Mouse (Mus musculus) cerebellum, adult 11-12 months (tissue): Measurements from ENCODE around the gene Clmn.
A peak's percentile ranks its signal among the peaks of the same experiment; 100 is the strongest.

ENCODE experiments used
- DNase-seq: peaks from one replicate; pipeline ENCODE4 v3.0.0; 2022

Clmn gene

DNA sequence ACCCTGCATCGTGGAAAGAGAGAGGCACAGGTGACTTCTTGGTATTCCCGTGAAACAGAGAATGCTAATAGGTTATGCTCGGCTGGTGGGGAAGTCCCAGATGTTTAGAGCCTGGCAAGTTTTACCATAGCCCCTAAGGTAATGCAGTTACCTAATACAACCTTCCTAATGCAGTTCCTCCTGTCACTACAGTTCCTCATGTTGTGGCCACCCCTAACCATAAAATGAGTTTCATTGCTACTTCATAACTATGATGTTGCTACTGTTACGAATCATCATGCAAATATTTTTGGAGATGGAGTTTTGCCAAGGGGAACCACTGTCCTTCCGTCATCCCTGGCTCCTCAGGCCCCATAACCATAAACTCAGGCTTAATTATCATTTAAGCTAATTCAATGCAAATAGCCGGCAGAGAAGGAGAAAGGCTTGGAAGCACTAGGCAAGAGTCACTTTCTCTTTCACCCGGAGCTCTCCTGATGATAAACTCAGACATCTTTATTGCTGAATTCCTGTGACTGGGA, 53.9 kb downstream of the Clmn start:
- DNase-seq, result no peak

DNA sequence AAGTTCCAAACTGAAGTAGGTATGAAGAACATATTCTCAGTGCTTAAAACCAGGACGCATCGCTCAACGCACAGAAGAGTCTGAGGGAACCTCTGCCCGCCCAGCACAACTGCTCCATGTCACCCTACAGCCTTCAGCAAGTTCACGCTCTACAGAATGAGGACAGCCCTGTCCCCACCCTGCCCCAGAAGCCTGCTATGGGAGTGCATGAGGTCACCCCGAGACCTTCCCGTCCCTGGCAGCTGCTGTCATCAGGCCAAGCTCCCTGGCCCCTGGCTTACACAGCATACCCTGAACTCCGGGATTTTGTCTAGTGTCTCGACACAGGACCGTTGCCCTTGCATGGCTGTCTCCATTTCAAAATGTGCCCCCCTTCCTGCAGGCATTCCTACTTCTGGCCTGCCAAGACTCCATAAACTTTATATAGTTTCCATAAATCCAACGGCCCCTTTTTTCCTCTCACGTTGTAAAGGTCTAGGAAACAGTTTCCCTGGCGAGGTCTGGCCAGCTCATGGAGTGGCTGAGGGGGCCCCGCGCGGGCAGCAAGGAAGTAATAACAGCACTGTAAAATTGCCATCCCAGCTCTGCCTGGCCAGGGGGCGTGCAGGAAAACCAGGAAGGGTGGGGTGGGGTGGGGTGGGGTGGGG, 56.3 kb downstream of the Clmn start:
- DNase-seq, result no peak

DNA sequence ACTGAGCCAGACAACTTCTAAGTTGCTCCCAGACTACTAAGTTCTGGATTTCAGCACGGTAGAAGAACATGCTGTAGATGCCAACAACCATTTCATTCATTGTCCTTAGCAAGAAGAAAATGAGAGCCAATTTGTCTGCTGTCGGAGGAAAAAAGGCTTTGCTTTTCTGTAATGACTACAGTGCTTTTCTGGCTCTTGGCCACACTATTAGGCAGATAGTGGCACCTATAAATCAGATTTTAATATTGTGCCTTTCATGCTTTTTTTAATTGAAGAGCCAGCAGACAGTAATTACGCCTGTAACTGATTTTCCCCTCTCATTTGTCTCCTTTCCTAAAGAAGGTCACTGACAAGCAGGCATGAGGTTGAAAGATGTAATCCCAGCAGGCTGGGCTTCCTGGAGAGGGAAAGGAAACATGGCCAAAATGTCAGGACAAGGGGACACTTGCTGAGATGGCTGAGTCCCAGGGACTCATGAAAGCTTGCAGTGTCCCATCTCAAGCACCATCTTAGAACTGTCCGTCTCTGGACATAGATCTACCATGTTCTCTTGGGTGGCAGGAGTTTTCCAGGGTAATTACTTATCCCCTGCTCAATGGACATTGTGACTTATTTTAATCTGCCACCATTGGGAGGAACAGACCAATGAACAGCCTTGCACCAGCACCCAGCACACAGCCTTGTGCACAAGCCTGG, 58.0 kb downstream of the Clmn start:
- DNase-seq, result no peak

DNA sequence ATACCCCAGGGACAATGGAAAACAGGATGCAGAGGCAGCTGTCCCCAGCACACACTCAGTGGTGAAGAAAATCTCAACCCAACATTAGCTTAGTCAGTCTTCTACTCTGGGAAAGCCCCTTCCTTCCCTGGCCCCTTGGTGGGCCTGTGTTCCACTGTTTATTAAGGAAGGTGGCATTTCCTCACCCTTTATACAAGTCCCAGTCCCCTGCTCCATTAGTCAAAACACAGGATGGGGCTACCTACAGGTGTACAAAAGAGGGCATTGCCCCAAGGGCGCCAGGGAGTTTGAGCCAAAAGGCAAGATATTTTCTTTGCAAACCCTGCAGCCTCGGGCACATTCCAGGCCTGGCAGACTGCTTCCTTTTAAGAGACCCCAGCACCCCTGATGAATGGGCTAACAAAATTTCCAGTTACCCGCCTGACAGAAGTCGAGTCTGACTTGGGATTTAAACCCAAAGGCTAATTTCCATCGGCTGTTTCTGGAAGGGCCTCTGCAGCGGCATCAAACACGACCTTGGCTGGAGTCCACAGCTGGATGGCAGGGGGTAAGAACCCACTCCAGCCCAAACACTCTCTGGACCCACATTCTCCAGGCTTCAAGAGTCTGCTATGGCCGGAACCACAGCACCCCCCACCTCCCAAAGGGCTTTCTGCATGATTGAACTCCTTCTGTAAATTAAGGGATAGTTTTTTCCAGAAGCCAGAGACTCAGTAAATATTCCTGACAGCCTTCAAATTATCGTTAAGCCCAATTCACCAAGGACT, 63.2 kb downstream of the Clmn start:
- DNase-seq, result no peak

DNA sequence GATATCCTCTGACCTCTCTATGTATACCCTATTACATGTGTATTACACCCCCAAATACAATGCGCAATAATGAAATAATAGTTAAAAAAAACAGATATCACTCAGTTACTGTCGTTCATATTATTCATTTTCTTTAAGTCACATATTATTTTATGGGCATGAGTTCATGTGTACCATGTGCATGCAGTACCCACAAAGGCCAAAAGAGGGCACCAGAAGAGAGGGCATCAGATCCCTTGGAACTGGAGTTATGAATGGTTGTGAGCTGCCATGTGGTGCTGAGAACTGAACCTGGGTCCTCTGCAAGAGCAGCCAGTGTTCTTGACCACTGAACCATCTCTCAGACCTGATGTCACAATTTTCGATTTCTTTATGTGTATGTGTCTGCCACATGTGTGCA, 65.5 kb downstream of the Clmn start:
- DNase-seq, result no peak

DNA sequence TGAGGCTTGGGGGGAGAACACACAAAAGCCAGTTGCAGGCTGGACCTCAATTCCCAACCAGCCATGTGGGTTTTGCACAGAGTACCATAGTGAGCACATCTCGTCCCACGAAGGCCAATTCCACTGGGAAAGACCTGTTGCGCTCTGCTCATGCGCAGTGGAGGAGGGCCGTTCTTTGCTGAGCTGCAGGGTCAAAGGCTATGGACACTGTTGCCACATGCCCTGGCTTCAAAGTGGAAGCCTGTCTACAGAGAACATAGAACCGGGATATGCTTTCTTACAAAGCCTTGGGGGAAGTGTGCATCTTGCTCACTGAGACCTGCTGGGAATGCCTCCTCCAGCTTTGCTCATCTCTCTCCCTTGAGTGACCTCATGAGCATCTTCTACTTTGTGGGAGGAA, 67.0 kb downstream of the Clmn start:
- DNase-seq, result no peak

DNA sequence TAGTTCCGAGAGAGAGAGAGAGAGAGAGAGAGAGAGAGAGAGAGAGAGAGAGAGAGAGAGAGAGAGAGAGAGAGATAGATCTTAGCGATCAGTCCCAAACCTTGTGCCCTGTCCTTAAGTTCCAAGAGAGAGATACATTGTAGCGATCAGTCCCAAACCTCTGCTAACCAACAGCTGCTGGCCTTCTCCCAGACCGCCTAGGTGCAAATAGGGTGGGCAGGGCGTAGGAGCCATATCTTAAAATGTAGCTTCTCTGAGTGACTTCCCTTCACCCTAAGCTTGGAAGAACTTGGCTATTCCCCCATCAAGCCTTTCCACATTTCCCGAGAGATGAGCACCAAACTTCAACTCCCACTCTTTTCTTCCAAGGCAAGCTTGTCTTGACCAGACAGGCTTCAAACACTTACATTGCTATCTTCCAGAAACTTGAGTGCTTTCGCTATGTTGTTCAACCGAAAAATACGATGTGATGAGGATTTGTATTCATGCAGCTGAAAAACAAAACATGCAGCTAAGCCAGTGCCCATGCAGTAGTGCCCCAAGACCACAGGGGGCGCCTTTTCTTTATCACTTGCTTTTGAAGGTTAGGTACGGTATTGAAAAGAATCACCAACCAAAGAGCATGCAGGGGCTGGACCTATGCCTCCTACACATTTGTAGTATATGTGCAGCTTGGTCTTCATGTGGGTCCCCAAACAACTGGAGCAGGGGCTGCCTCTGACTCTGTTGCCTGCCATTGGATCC, 68.1 kb downstream of the Clmn start:
- DNase-seq, result no peak

DNA sequence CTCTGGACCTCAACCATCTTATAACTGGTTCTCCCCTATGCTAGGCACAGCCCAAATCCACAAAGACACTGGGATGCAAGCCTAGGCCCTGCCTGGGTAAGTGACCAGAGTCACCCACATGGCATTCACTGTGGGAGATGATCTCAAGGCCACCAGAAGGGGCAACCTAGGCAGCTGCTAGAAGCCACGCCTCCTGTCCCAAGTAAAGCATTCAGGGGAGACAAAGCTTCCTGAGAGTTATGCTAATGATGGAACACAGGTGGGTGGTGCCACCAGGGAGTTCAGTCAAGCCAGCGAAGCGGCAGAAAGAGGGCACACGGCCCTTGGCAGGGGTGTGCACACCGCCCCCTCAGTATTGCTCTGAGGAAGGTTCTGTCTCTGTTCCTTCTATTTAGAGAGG, 69.9 kb downstream of the Clmn start:
- DNase-seq, result no peak

DNA sequence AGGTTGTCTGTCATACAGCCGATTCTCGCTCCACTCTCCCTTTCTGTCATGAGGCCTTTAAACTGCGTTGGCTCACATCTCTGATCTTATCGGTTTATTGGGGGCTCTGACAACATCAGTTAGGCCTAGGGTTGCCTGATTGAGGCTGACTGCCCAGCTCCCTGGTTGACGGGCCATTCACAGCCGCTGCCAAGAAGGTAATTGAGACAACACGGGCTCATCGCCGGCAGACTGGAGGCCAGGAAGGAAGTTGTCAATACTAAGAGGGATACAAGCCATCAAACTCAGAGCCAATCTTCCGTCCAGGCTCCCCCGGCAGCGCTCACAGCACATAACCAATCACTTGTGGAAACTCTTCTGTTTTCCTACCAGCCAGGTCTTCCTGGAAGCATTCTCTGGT, 71.4 kb downstream of the Clmn start:
- no peak for DNase-seq

DNA sequence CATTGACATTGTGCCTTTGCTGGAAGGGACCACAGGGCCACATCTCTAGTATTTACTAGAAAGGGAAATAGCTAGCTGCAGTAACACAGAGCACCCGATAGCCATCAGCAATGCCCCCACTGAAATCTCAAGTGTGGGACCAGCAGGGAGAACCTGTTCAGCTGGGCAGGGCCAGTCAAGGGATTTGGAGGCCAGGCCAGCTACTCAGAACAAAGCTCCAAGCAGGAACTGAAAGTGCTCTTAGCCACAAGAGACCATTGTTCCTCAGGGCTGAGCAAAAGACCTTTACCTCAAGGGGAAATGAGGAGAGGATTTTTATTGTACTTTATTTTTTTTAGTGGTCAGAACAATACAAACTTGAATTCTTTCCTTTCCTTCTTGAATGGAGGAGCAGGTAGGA, 87.3 kb downstream of the Clmn start:
- no peak for DNase-seq

DNA sequence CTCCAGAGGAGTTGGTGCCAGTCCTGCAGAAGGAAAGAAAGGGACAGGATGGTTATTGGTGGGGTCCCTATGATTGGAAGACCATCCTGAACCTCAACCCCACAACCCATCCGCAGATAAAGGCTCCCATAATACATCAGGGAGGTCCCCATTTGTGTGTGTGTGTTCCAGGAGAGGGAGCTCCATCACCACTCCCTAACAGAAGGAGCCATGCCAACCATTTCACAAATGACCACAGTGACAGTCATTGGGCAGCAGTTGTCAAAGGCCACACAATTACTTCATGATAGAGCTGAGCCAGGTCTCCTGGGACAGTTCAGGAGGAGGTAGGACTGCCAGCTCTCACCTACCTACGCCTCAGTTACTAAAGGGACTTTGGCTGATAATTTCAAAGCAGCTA, 92.9 kb downstream of the Clmn start:
- DNase-seq, result no peak

DNA sequence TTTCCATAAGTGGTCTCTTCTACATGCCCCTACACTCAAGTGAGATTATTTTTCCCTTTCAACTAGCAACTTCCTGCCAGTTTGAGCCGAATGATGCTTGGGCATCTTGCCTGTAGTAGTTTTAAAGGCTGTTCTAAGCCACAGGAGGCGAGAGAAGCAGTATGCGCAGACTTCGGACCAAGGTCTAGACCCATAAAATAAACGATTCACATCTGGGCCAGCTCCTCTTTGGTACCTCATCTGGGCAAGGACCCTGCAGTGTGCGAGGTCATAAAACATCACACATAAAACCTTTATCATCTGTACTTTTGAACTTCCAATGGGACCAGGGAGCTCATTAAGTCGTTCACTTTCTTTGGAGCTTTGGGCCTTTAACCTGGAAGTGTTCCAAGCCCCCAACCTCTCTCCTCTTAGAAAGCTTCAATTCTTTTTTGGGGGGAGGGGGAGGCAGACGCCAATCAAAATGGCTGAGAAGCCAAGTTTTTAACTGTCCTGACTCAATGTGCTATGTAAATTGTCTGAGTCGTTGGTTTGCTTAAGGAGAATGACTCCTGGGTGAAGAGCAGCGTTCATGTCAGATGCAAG, 95.6 kb downstream of the Clmn start:
- DNase-seq, result no peak

DNA sequence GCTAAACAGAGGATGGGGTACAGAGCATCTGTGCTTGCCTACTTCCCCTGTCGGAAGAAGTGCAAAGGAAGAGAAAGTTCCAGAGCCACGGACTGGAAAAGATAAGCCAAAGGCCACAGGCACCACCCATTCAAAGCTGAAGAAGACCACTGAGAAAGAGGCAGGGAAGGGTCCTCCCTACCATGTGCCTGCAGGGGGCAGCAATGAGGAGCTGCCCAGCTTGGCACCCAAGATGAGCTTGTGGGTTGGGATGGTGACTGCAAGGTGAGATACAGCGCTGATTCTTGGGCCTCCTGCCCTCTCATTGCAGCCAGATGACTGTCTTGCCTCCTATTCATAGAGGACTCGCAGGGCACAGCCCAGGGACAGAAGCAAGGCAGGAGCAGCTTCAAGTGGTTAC, 97.7 kb downstream of the Clmn start:
- no peak for DNase-seq

DNA sequence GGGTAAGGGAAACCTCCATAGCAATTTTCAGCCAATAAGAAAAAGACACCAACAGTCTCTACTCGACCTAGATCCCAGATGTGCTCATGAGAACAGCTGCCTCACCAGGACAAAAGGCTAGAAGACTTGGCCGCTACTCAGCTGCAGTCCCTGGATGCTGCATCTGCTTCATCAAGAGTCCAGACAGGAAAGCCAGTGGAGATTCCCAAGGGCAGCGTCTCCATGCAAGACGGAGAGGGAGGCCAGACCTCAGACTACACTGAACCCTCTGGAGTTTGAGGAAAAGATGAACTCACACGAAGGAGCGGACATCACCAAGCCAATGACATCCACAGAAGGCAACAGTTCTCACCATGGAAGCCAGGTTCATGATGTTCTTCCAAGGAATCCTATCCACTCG, 99.1 kb downstream of the Clmn start:
- DNase-seq, result no peak

DNA sequence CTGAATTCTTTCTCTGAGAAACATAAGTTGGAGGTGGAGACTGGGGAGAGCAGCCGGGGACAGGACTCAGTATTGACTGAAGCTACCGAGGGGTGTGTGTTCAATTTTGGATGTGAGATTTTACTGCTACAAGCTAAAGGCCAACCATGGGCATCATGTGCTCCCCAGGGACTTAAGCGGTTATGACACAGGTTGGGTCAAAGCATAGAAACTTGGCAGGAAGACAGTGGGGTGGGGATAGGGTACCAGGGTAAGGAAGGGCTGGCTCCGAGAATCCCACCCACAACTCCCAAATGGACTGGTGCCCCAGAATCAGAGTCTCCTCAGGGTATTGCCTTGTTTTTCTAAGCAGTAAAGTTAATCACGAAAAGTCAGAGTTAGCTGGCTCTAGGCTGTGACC, 99.8 kb downstream of the Clmn start:
- DNase-seq, result no peak

DNA sequence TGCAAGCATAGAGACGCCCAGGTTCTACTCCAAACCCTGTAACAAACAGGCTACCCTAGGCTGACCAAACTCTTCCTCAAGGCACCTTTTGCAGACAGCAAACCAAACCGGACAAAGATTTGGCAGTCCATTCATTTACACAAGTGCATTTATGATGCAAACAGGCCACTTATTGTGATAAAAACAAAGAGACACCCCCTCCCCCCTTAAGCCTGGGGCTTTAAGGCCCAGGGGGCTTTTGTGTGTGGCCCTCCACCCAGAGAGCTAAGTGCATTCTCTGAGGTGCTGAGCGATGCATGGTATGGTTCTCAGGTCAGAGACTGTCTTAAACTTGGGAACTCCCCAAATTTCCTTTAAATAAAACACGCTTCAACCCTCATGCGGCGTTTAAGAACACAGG, 101.0 kb downstream of the Clmn start:
- no peak for DNase-seq

DNA sequence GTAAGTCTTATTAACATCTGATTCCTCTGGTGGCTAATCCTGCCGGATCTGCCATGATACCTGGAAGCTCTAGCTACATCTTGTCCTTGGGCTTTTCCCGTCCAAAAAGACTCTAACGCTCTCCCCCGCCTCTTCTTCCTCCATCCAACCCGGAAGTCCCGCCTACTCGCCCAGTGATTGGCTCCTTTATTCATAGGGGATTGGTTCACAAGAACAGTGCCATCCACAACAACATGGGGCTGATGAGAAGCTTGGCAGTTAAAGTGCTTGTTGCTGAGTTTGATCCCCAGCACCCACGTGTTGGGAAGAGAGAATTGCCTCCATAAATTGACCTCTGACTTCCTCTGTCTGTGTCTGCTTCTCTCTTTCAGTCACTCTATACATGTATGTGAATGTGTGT, 103.5 kb downstream of the Clmn start:
- no peak for DNase-seq

DNA sequence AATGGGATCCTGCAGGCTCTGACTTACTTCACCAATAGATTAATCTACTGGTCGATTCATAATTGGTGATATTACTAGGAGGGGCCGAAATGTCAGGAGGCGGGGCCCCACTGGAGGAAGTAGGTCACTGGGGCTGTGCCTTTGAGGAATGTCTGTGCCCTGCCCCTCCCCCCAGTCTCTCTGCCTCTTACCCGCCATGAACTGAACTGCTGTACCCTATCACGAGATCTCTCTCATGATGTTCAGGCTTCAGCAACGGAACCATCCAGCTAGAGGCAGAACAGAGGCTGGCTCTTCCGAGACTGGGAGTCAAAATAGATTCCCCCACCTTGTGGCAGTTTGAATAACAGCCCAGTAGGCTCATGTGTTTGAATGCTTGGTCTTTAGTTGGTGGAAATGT, 106.8 kb downstream of the Clmn start:
- DNase-seq, result no peak

DNA sequence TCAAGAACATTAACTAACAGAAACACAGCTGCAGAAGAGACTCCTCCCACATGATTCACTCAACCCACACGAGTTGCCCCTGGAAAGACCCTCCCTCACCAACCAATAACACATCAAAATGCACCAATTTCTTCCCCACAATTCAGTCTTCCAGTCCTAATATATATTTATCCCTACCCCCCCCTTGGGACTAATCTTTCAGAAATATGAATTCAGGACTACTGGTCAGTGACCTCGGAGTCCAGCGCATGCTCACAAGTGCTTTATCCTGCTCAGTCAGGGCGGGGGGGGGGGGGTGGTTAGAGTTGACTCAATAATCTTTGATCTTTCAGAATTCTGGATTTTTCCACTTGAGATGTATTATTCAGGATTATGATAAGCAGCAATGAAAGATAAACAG, 111.2 kb downstream of the Clmn start:
- no peak for DNase-seq

DNA sequence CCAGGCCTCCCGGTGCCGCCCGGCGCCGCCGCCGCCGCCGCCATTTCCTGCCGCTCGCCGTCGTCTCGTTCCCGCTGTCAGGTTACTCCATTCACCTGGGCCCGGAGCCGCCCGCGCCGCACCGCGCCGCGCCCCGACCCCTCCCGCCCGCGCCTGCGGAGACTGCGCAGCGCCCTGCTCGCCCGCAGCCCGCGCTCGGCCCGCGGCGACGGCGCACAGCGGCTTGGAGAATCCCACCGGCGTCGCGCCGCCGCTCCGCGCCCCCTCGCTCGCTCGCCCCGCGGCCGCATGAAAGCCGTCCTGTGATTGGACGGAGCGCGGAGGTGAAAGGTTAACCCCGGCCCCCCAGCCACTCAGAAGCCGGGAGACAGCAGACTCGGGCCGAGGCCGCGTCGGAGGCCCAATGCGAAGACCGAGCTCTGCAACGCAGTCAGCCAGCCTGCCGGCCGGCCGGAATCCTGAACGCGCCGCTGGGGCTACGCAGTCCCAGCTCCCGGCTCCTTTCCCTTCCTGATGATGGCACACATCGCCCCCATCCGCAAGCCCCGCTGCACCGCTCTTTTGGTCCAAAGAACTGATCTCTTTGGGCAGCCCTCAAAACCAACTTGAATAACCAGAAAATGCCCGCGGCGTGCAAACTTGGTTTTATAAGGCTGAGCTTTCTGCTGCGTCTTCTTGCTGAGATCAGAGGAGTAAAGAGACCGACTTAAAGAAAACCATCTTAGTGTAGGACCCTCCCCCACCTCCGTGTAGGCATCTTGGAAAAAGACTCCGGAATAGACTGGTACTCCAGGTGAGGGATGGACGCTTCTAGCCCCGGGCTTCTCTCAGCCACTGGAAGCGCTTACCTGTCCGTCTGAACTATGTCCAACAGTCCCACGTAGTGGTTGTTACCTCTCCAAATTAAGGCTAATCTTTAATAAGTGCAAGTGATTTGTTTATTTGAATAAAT, 112.8 kb downstream of the Clmn start, which contains the start of gene Dicer1:
Gene Dicer1, minus strand, starts transcription at position 139 of the 952 bp plus-strand sequence.
- peak; percentile 96 for DNase-seq

DNA sequence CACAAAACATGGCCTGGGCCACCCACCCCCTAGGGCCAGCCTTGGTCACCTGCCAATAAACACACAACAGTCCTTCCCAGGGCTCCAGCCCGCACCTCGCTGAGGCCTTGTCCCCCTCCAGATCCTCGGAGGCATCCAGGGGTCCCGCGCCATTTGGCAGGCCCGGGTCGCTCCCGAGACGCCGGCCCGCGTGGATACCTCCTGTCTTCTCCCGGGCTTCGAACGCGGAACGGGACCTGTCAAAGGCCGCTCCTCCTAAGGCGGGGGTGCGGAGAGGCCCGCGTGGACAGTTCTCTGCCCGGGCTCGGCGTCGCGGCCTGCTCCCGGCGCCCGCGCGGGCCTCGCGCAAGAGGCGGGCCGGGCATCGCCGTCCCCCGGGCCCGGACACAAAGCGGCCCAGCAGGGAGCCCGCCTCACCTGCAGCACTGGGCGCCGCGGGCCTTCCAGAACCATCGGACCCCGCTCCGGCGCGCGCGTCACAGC, 113.5 kb downstream of the Clmn start:
- peak; percentile 75 for DNase-seq
